Mouse (Mus musculus): Measurements from ENCODE around the gene Med8. TPM values are rescaled to one million over a fixed set of nuclear protein-coding genes. Genes with fewer than 3 reads are reported as not detected.

Gene Med8
- polyA plus RNA-seq, 1 experiment from 2014 or later: 102 TPM

GRCm38 (mm10) chr4:118446415-118447153 lies 37.4 kb downstream of the Med8 start:
- WGBS: 35% methylated on average over 24 of the region's 24 CpGs
- Histone ChIP-seq H3K4me2 (replicated peaks; ENCODE audit: low read depth, low read length) (peak overlapping the region; percentile 68), H3K27ac (ENCODE audit: low read length) (no peak overlapping the region), H3K27me3 (ENCODE audit: insufficient read depth, low read length) (no peaks in the 10 kb centered on the region), H3K36me3 (ENCODE audit: insufficient read depth, low read length) (no peaks in the 10 kb centered on the region), H3K9ac (replicated peaks; ENCODE audit: low read length) (peak overlapping the region; percentile 56), H3K4me3 (ENCODE audit: low read length) (peak overlapping the region; percentile 39), H3K4me1 (ENCODE audit: insufficient read depth, low read length) (0 out of 2 replicates have a peak, but pooled peaks cover 6% of the 10 kb centered on the region), H3K9me3 (ENCODE audit: low read length) (no peaks in the 10 kb centered on the region)
- peak; percentile 5; the same call in 1 of the 2 replicates for ATAC-seq (ENCODE audit: low FRiP score, low TSS enrichment)

GRCm38 (mm10) chr4:118457345-118457975 lies 48.3 kb downstream of the Med8 start, which contains the start of gene Mpl:
Mpl (minus strand) TSS chr4:118457513.
- ATAC-seq (ENCODE audit: low FRiP score, low TSS enrichment): no peak
- Histone ChIP-seq H3K27ac (ENCODE audit: low read length) (no peak within 1 kb of the TSS), H3K9me3 (ENCODE audit: low read length) (no peaks in the 10 kb centered on the region), H3K27me3 (ENCODE audit: insufficient read depth, low read length) (no peaks in the 10 kb centered on the region; the same call in 1 of the 2 replicates), H3K4me2 (replicated peaks; ENCODE audit: low read depth, low read length) (no peak within 1 kb of the TSS), H3K4me1 (ENCODE audit: insufficient read depth, low read length) (no peaks in the 10 kb centered on the region), H3K4me3 (ENCODE audit: low read length) (no peak within 1 kb of the TSS), H3K36me3 (ENCODE audit: insufficient read depth, low read length) (no peaks in the 10 kb centered on the region), H3K9ac (replicated peaks; ENCODE audit: low read length) (no peak within 1 kb of the TSS)
- 62% methylated on average over 9 of the region's 9 CpGs for WGBS

- no peak for ATAC-seq (ENCODE audit: low FRiP score, low TSS enrichment)
Measured at GRCm38 (mm10) chr4:118464956-118465355, 55.8 kb downstream of the Med8 start.

More at GRCm38 (mm10) chr4:118464956-118465355, 55.8 kb downstream of the Med8 start:
- Histone ChIP-seq H3K36me3 (ENCODE audit: insufficient read depth, low read length) (no peaks in the 10 kb centered on the region), H3K27me3 (ENCODE audit: insufficient read depth, low read length) (no peaks in the 10 kb centered on the region; the same call in 1 of the 2 replicates), H3K9me3 (ENCODE audit: low read length) (no peaks in the 10 kb centered on the region), H3K4me1 (ENCODE audit: insufficient read depth, low read length) (peaks cover 4% of the 10 kb centered on the region; the same call in 1 of the 2 replicates), H3K27ac (ENCODE audit: low read length) (no peak overlapping the region), H3K9ac (replicated peaks; ENCODE audit: low read length) (no peak overlapping the region), H3K4me3 (ENCODE audit: low read length) (no peak overlapping the region), H3K4me2 (replicated peaks; ENCODE audit: low read depth, low read length) (no peak overlapping the region)
- WGBS: 94% methylated on average over 3 of the region's 3 CpGs

Other genes starting within 250 kb of the Med8 start
- 40.5 and 40.9 TPM in 2 replicates for gene Kdm4a, start 229.3 kb upstream of the Med8 start, polyA plus RNA-seq (2015; fragmentation: Nextera tagmentation; extraction: Ambion mirVana)
- 72.6 and 73.7 TPM in 2 replicates for gene Ptprf, start 117.9 kb upstream of the Med8 start, polyA plus RNA-seq (2015; fragmentation: Nextera tagmentation; extraction: Ambion mirVana)
- 7.7 and 8.1 TPM in 2 replicates for gene Szt2, start 64 bp upstream of the Med8 start, polyA plus RNA-seq (2015; fragmentation: Nextera tagmentation; extraction: Ambion mirVana)
- 122 and 125 TPM in 2 replicates for gene Elovl1, start 18.8 kb downstream of the Med8 start, polyA plus RNA-seq (2015; fragmentation: Nextera tagmentation; extraction: Ambion mirVana)
- gene Cdc20, start 28.0 kb downstream of the Med8 start, polyA plus RNA-seq (2015; fragmentation: Nextera tagmentation; extraction: Ambion mirVana): 284 and 293 TPM in 2 replicates
- gene Mpl, start 48.2 kb downstream of the Med8 start, polyA plus RNA-seq (2015; fragmentation: Nextera tagmentation; extraction: Ambion mirVana): 0.28 and 0.30 TPM in 2 replicates
- gene Tie1, start 80.7 kb downstream of the Med8 start, polyA plus RNA-seq (2015; fragmentation: Nextera tagmentation; extraction: Ambion mirVana): 65.3 and 66.4 TPM in 2 replicates
- gene 2610528J11Rik, start 117.7 kb downstream of the Med8 start, polyA plus RNA-seq (2015; fragmentation: Nextera tagmentation; extraction: Ambion mirVana): 30.1 and 33.1 TPM in 2 replicates
- 8.0 and 8.9 TPM in 2 replicates for gene Tmem125, start 134.7 kb downstream of the Med8 start, polyA plus RNA-seq (2015; fragmentation: Nextera tagmentation; extraction: Ambion mirVana)
- 0.10 and 0.19 TPM in 2 replicates for gene Cfap57, start 211.4 kb downstream of the Med8 start, polyA plus RNA-seq (2015; fragmentation: Nextera tagmentation; extraction: Ambion mirVana)
- gene Ebna1bp2, start 211.5 kb downstream of the Med8 start, polyA plus RNA-seq (2015; fragmentation: Nextera tagmentation; extraction: Ambion mirVana): 133 and 137 TPM in 2 replicates
- not detected in 2 replicates for gene Olfr62, start 249.6 kb downstream of the Med8 start, polyA plus RNA-seq (2015; fragmentation: Nextera tagmentation; extraction: Ambion mirVana)